Mouse (Mus musculus): ENCODE measurements at regions not wholly inside any gene's neighbourhood (a gene's known extent, or its start where the extent isn't known, plus 50 kb on each side); places are given as distances from the start of the nearest gene placed in this dataset.

DNA sequence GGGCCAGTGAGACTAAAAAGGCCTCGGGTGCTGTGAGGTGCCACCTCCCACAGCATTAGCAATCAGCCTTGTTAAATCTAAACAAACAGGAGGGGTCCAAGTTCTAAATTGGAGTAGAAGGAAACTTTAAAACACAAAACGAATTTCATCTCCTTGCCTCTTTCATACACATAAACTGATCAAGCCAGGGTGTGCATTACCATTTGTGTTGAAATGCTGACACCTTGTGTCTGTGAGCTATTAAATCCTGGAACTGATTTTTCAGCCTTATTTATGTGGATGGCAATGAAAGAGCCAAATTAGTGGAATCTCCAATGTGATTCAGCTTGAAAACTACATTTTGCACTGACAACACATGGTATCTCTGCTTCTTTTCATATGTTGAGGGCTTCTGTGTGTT, 114.8 kb downstream of the Pcsk1 start:
- no peak for DNase-seq

DNA sequence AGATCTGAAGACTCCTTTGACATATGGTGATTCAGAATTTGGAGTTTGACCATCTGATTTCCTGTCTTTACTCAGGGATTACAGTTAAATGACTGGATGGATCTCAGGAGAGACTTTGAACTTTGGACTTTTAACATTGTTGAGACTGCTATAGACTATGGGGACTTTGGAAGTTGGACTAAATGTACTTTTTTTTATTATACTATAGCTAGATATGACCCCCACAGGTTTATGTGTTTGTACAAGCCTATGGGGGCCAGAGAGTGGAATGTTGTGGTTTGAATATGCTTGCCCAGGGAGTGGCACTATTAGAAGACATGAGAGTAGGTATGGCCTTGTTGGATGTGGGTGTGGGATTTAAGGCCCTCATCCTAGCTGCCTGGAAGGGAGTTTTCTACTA, 134.3 kb downstream of the Pcsk1 start:
- no peak for DNase-seq

DNA sequence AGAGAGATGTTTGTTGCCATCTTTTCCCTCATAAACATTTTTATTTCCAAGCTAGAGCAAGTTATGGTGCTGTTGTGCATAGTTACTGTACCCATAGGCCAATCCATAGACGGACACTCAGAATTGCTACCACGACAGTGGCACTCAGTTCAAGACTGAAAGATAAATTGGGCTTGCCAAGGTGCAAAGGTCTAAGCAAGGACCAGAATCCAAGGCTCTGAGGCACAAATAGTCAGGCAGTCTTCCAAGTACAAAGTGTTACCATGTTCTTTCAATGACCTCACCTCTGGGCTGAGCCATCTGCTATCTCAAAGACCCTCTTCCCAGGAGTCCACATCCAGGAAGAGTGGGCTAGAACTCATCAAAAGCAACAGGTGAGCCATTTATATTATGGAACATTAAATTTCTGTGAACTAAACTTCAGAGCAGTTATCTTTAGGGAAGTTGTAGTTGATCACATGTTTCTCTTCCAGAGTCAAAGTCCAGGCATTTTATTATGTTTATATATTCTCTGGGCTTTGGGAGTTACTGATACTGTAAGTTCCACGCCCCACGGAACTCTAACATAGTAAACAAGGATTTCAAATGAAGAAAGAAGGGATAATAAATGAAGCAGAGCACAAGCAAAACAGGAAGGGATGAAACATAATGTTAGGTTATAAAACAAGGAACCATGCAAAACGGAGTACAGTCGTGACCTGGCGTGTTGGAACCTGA, 136.1 kb downstream of the Pcsk1 start:
- DNase-seq = no peak

DNA sequence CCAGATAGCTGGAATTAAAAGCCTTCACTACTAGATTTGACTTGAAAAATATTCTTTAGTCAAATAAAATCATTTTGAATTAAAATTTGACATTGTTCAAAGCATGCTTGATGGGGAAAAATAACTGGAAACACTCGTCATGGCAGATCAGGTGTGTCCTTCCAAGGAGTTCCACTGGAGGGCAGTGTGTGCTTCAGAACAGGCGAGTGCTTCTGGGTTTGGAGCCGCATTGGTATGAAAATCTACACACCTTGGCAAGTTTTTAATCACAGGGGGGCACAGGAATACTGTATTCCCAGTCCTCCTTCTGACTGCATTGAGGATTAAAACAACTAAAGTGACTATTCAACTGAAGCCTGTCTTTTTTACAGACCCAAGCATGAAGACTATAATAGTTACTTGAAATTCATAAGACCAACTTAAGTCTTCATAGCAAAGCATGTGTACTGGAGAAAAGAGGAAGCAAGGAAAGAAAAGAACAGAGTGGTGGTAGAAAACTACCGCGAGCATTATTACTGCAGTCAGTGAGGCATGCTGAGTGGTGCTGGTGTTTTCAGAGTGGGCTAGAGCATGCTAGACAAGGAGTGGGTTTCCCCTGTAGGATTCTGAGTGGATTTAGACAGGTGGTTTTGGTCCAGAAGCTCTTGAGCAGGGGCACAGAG, 138.1 kb downstream of the Pcsk1 start:
- peak; percentile 38 to 46 for DNase-seq

DNA sequence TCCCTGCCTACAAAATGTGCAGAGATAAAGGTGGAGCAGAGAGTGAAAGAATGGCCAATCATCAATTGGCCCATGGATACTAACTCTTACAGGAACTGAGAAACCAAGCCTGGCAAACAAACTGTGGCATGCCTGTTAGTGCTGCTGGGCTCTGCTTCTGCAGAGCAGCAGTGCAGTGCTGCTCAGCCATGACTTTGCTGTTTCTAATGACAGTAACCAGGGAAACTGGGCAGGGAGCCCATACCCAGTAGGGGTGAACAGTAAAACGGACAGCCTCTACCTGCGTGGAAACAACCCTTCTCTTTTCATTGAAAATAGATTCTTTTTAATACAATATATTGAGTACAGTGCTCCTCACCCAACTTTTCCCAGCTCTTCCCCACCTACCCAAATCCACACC, 146.8 kb downstream of the Pcsk1 start:
- DNase-seq = peak in 1 of 2 experiments; percentile 4

All from cerebellum, adult 18-20 months (tissue).